Mouse (Mus musculus) midbrain, embryonic 12.5 days (tissue): ENCODE measurements around the gene Nbl1. TPM values are rescaled to one million over a fixed set of nuclear protein-coding genes. Genes with fewer than 3 reads are reported as not detected.

ENCODE experiments used
- ATAC-seq: fragments of 200-750 bp; cut with Nextera tagmentation; 2 replicates; pipeline ENCODE4 v1.8.0; 2017; ENCODE audit warnings: low read depth, moderate TSS enrichment, moderate library complexity; ENCODE audit not compliant: low FRiP score
- H3K27ac ChIP-seq: fragments of 300-500 bp; sonication (generic); replicated peaks from 2 replicates; pipeline ENCODE4 v1.5.1; 2016; ENCODE audit warnings: mild to moderate bottlenecking
- H3K27me3 ChIP-seq: fragments of 300-500 bp; sonication (generic); 2 replicates; pipeline ENCODE4 v1.6.1; 2016; ENCODE audit warnings: mild to moderate bottlenecking
- H3K36me3 ChIP-seq: fragments of 300-500 bp; sonication (generic); 2 replicates; pipeline ENCODE4 v1.6.1; 2016
- H3K4me1 ChIP-seq: fragments of 300-500 bp; sonication (generic); 2 replicates; pipeline ENCODE4 v1.6.1; 2016
- H3K4me2 ChIP-seq: fragments of 300-500 bp; sonication (generic); replicated peaks from 2 replicates; pipeline ENCODE4 v1.6.1; 2016; ENCODE audit warnings: mild to moderate bottlenecking, moderate library complexity
- H3K4me3 ChIP-seq: fragments of 300-500 bp; sonication (generic); 2 replicates; pipeline ENCODE4 v1.5.1; 2016; ENCODE audit warnings: mild to moderate bottlenecking
- H3K9ac ChIP-seq: fragments of 300-500 bp; sonication (generic); replicated peaks from 2 replicates; pipeline ENCODE4 v1.6.1; 2016; ENCODE audit warnings: mild to moderate bottlenecking, moderate library complexity
- H3K9me3 ChIP-seq: fragments of 300-500 bp; sonication (generic); 2 replicates; pipeline ENCODE4 v1.6.1; 2016; ENCODE audit warnings: mild to moderate bottlenecking
- WGBS: fragments of 180-500 bp; shearing (Covaris S2); methylation state at CpG from one replicate; pipeline ENCODE4 v1.1.7; 2016; 5-methylcytosine and 5-hydroxymethylcytosine counted together
- polyA plus RNA-seq: library from polyadenylated mRNA; unstranded; fragments of >200 nt; fragmentation: Nextera tagmentation; extraction: Ambion mirVana; gene quantifications from 2 replicates; pipeline ENCODE4 v1.2.1, GENCODE M21; 2016

Gene Nbl1
- polyA plus RNA-seq: 26.9 and 40.9 TPM in 2 replicates

- under 1% methylated on average over 98 of the region's 105 CpGs for WGBS
- Histone ChIP-seq H3K9me3 (peaks cover 3% of the 10 kb centered on the region; the same call in 1 of the 2 replicates), H3K27ac (peak within 1 kb of the TSS; percentile 7; the same call in 1 of the 2 replicates), H3K27me3 (peaks cover 71% of the 10 kb centered on the region), H3K9ac (peak within 1 kb of the TSS; percentile 60), H3K4me1 (peaks cover 22% of the 10 kb centered on the region), H3K4me3 (peak within 1 kb of the TSS; percentile 56), H3K36me3 (no peaks in the 10 kb centered on the region), H3K4me2 (peak within 1 kb of the TSS; percentile 82)
- ATAC-seq: 0 out of 2 replicates have a peak, but pooled peaks have one; percentile 30
Measured at GRCm38 (mm10) chr4:139092356-139093195, at the start of gene Nbl1. Gene Nbl1 (minus strand): TSS chr4:139092993.

GRCm38 (mm10) chr4:139141785-139142184 lies 49.0 kb upstream of the Nbl1 start:
- Histone ChIP-seq H3K36me3 (no peaks in the 10 kb centered on the region), H3K9me3 (0 out of 2 replicates have a peak, but pooled peaks cover 3% of the 10 kb centered on the region), H3K4me2 (no peak overlapping the region), H3K4me1 (peaks cover 4% of the 10 kb centered on the region; the same call in 1 of the 2 replicates), H3K27ac (no peak overlapping the region), H3K27me3 (no peaks in the 10 kb centered on the region), H3K4me3 (no peak overlapping the region), H3K9ac (no peak overlapping the region)
- ATAC-seq: no peak
- WGBS: 78% methylated on average over 6 of the region's 6 CpGs

GRCm38 (mm10) chr4:139140267-139140666 lies 47.5 kb upstream of the Nbl1 start:
- Histone ChIP-seq H3K9ac (no peak overlapping the region), H3K36me3 (no peaks in the 10 kb centered on the region), H3K27ac (no peak overlapping the region), H3K4me1 (peaks cover 4% of the 10 kb centered on the region; the same call in 1 of the 2 replicates), H3K9me3 (0 out of 2 replicates have a peak, but pooled peaks cover 3% of the 10 kb centered on the region), H3K4me2 (no peak overlapping the region), H3K4me3 (no peak overlapping the region), H3K27me3 (no peaks in the 10 kb centered on the region)
- ATAC-seq: no peak
- WGBS: 84% methylated on average over 2 of the region's 2 CpGs

GRCm38 (mm10) chr4:139136011-139136410 lies 43.2 kb upstream of the Nbl1 start:
- Histone ChIP-seq H3K4me3 (no peak overlapping the region), H3K36me3 (no peaks in the 10 kb centered on the region), H3K27me3 (no peaks in the 10 kb centered on the region), H3K4me1 (peaks cover 3% of the 10 kb centered on the region; the same call in 1 of the 2 replicates), H3K4me2 (no peak overlapping the region), H3K9me3 (no peaks in the 10 kb centered on the region), H3K27ac (no peak overlapping the region), H3K9ac (no peak overlapping the region)
- 73% methylated on average over 2 of the region's 2 CpGs for WGBS
- no peak for ATAC-seq

GRCm38 (mm10) chr4:139133109-139133508 lies 40.3 kb upstream of the Nbl1 start:
- Histone ChIP-seq H3K4me1 (peaks cover 18% of the 10 kb centered on the region), H3K27ac (no peak overlapping the region), H3K4me3 (no peak overlapping the region), H3K27me3 (no peaks in the 10 kb centered on the region), H3K36me3 (no peaks in the 10 kb centered on the region), H3K9ac (no peak overlapping the region), H3K4me2 (no peak overlapping the region), H3K9me3 (no peaks in the 10 kb centered on the region)
- ATAC-seq: no peak
- WGBS: 84% methylated on average over 5 of the region's 5 CpGs

GRCm38 (mm10) chr4:139131858-139132672 lies 39.3 kb upstream of the Nbl1 start:
- no peak overlapping the region for H3K4me3 ChIP-seq
- WGBS: 87% methylated on average over 14 of the region's 14 CpGs

GRCm38 (mm10) chr4:139130701-139131549 lies 38.1 kb upstream of the Nbl1 start, which contains the start of gene Minos1:
Gene Minos1 (minus strand): TSS chr4:139131113.
- H3K36me3 ChIP-seq: peaks cover 6% of the 10 kb centered on the region; the same call in 1 of the 2 replicates
- peak within 1 kb of the TSS; percentile 98 for H3K4me3 ChIP-seq
- H3K4me2 ChIP-seq: peak within 1 kb of the TSS; percentile 97
- H3K27ac ChIP-seq: peak within 1 kb of the TSS; percentile 88
- ATAC-seq: peak; percentile 97
- H3K4me1 ChIP-seq: peaks cover 18% of the 10 kb centered on the region
- no peaks in the 10 kb centered on the region for H3K9me3 ChIP-seq
- no peaks in the 10 kb centered on the region for H3K27me3 ChIP-seq
- peak within 1 kb of the TSS; percentile 96 for H3K9ac ChIP-seq
- under 1% methylated on average over 63 of the region's 63 CpGs for WGBS

More at GRCm38 (mm10) chr4:139131858-139132672, 39.3 kb upstream of the Nbl1 start:
- Histone ChIP-seq H3K4me1 (peaks cover 18% of the 10 kb centered on the region), H3K36me3 (no peaks in the 10 kb centered on the region), H3K9me3 (no peaks in the 10 kb centered on the region), H3K9ac (no peak overlapping the region), H3K27me3 (no peaks in the 10 kb centered on the region), H3K4me2 (0 out of 2 replicates have a peak overlapping the region, but pooled peaks have one; percentile 97), H3K27ac (no peak overlapping the region)
- no peak for ATAC-seq

GRCm38 (mm10) chr4:139129806-139130700 lies 37.3 kb upstream of the Nbl1 start:
- Histone ChIP-seq H3K9me3 (no peaks in the 10 kb centered on the region), H3K4me1 (peaks cover 18% of the 10 kb centered on the region), H3K4me3 (peak overlapping the region; percentile 98), H3K36me3 (peaks cover 6% of the 10 kb centered on the region; the same call in 1 of the 2 replicates), H3K4me2 (peak overlapping the region; percentile 97), H3K9ac (peak overlapping the region; percentile 96), H3K27ac (peak overlapping the region; percentile 88), H3K27me3 (no peaks in the 10 kb centered on the region)
- 2% methylated on average over 57 of the region's 57 CpGs for WGBS
- ATAC-seq: peak; percentile 13

- Histone ChIP-seq H3K36me3 (peaks cover 6% of the 10 kb centered on the region; the same call in 1 of the 2 replicates), H3K4me3 (no peak overlapping the region)
- 96% methylated on average over 3 of the region's 3 CpGs for WGBS
Measured at GRCm38 (mm10) chr4:139126475-139126874, 33.7 kb upstream of the Nbl1 start.

GRCm38 (mm10) chr4:139124940-139125339 lies 32.1 kb upstream of the Nbl1 start:
- Histone ChIP-seq H3K4me2 (no peak overlapping the region), H3K36me3 (peaks cover 6% of the 10 kb centered on the region; the same call in 1 of the 2 replicates), H3K27me3 (no peaks in the 10 kb centered on the region), H3K4me3 (no peak overlapping the region), H3K4me1 (peaks cover 13% of the 10 kb centered on the region), H3K9ac (no peak overlapping the region), H3K9me3 (no peaks in the 10 kb centered on the region), H3K27ac (no peak overlapping the region)
- no peak for ATAC-seq
- WGBS: 94% methylated on average over 6 of the region's 6 CpGs

More at GRCm38 (mm10) chr4:139126475-139126874, 33.7 kb upstream of the Nbl1 start:
- Histone ChIP-seq H3K9ac (no peak overlapping the region), H3K9me3 (no peaks in the 10 kb centered on the region), H3K4me1 (peaks cover 15% of the 10 kb centered on the region), H3K4me2 (no peak overlapping the region), H3K27me3 (no peaks in the 10 kb centered on the region), H3K27ac (no peak overlapping the region)
- ATAC-seq: no peak
